Mouse (Mus musculus) MEL (cell line): ENCODE measurements at regions not wholly inside any gene's neighbourhood (a gene's known extent, or its start where the extent isn't known, plus 50 kb on each side); places are given as distances from the start of the nearest gene placed in this dataset.

Experiments
- DNase-seq: peaks from one replicate; pipeline ENCODE4 v3.0.0; 2011; ENCODE audit warnings: low read depth, low spot score
- H3K27ac ChIP-seq: 2 replicates; pipeline ENCODE4 v1.5.1; 2012; ENCODE audit warnings: low read depth, mild to moderate bottlenecking, control low read depth, low read length, moderate library complexity; ENCODE audit not compliant: control insufficient read depth
- H3K27me3 ChIP-seq, 2 experiments: fragments of 150-350 bp in 1 of 2; sonication (generic) in 1 of 2; 2 replicates each; pipeline ENCODE4 v1.6.1; 2012; ENCODE audit warnings: low read length in 2 of 2, mild to moderate bottlenecking in 2 of 2, improper control_type of control experiment in 1 of 2, moderate library complexity in 1 of 2; ENCODE audit not compliant: insufficient read depth in 2 of 2, control insufficient read depth in 1 of 2
- H3K36me3 ChIP-seq, 2 experiments: 2 replicates each; pipeline ENCODE4 v1.6.1; 2012 to 2014; ENCODE audit warnings: low read length in 2 of 2, improper control_type of control experiment in 1 of 2, inconsistent platforms in 1 of 2, mild to moderate bottlenecking in 1 of 2; ENCODE audit not compliant: insufficient read depth in 2 of 2, control insufficient read depth in 1 of 2
- H3K4me1 ChIP-seq, 2 experiments: fragments of 150-350 bp in 1 of 2; sonication (generic) in 1 of 2; 2 replicates each; pipeline ENCODE4 v1.6.1; 2012; ENCODE audit warnings: low read length in 2 of 2, improper control_type of control experiment in 1 of 2, mild to moderate bottlenecking in 1 of 2; ENCODE audit not compliant: insufficient read depth in 2 of 2, control insufficient read depth in 1 of 2
- H3K4me3 ChIP-seq, 2 experiments: fragments of 150-350 bp in 1 of 2; sonication (generic) in 1 of 2; 2 replicates each; pipeline ENCODE4 v1.5.1; 2012; ENCODE audit warnings: low read depth in 2 of 2, low read length in 2 of 2, mild to moderate bottlenecking in 2 of 2, moderate library complexity in 2 of 2, control low read depth in 1 of 2, improper control_type of control experiment in 1 of 2; ENCODE audit not compliant: control insufficient read depth in 1 of 2, insufficient read depth in 1 of 2
- H3K79me2 ChIP-seq: 2 replicates; pipeline ENCODE4 v1.6.1; 2012; ENCODE audit warnings: mild to moderate bottlenecking, low read length, moderate library complexity; ENCODE audit not compliant: control insufficient read depth, poor library complexity, insufficient read depth
- H3K9ac ChIP-seq: 2 replicates; pipeline ENCODE4 v1.6.1; 2012; ENCODE audit warnings: low read depth, mild to moderate bottlenecking, control low read depth, low read length, moderate library complexity; ENCODE audit not compliant: control insufficient read depth, poor library complexity, severe bottlenecking
- H3K9me3 ChIP-seq: fragments of 150-350 bp; sonication (generic); replicated peaks from 2 replicates; pipeline ENCODE4 v1.6.1; 2012; ENCODE audit warnings: mild to moderate bottlenecking, low read length, improper control_type of control experiment, moderate library complexity; ENCODE audit not compliant: insufficient read depth
- BHLHE40 ChIP-seq: IDR thresholded peaks from 2 replicates; pipeline ENCODE4 v1.6.1; 2012; ENCODE audit warnings: low read depth, mild to moderate bottlenecking, inconsistent platforms, low read length, improper control_type of control experiment, borderline replicate concordance
- CHD1 ChIP-seq: IDR thresholded peaks from 2 replicates; pipeline ENCODE4 v1.6.1; 2012; ENCODE audit warnings: low read depth, mild to moderate bottlenecking, inconsistent platforms, low read length, improper control_type of control experiment
- CHD2 ChIP-seq: IDR thresholded peaks from 2 replicates; pipeline ENCODE4 v1.6.1; 2011; ENCODE audit warnings: low read length, improper control_type of control experiment
- CTCF ChIP-seq, 3 experiments: IDR thresholded peaks in 2 of 3; conservative IDR thresholded peaks in 1 of 3; 2 replicates each; pipeline ENCODE4 v1.5.1; 2011 to 2012; ENCODE audit warnings: low read length in 3 of 3, low read depth in 2 of 3, mild to moderate bottlenecking in 2 of 3, improper control_type of control experiment in 1 of 3, inconsistent platforms in 1 of 3, mixed read lengths in 1 of 3, moderate library complexity in 1 of 3; ENCODE audit not compliant: control insufficient read depth in 1 of 3, insufficient read depth in 1 of 3, poor library complexity in 1 of 3, severe bottlenecking in 1 of 3
- EP300 ChIP-seq, 2 experiments: IDR thresholded peaks; 2 replicates each; pipeline ENCODE4 v1.6.1; 2011; ENCODE audit warnings: improper control_type of control experiment in 2 of 2, low read length in 2 of 2, low read depth in 1 of 2, mild to moderate bottlenecking in 1 of 2
- HCFC1 ChIP-seq: IDR thresholded peaks from 2 replicates; pipeline ENCODE4 v1.6.1; 2012; ENCODE audit warnings: low read depth, mild to moderate bottlenecking, inconsistent platforms, low read length, improper control_type of control experiment, moderate library complexity
- MAFK ChIP-seq: IDR thresholded peaks from 2 replicates; pipeline ENCODE4 v1.6.1; 2011; ENCODE audit warnings: low read depth, mild to moderate bottlenecking, low read length, improper control_type of control experiment, borderline replicate concordance
- MAX ChIP-seq: IDR thresholded peaks from 2 replicates; pipeline ENCODE4 v1.6.1; 2011; ENCODE audit warnings: low read length, improper control_type of control experiment
- MAZ ChIP-seq: IDR thresholded peaks from 2 replicates; pipeline ENCODE4 v1.6.1; 2012; ENCODE audit warnings: low read depth, mild to moderate bottlenecking, inconsistent platforms, low read length, improper control_type of control experiment
- MEF2A ChIP-seq: IDR thresholded peaks from 2 replicates; pipeline ENCODE4 v1.6.1; 2014; ENCODE audit warnings: low read depth, mild to moderate bottlenecking, inconsistent platforms, low read length, improper control_type of control experiment; ENCODE audit not compliant: poor library complexity, insufficient replicate concordance, severe bottlenecking; ENCODE audit errors: extremely low read depth
- MYB ChIP-seq: IDR thresholded peaks from 2 replicates; pipeline ENCODE4 v1.6.1; 2011; ENCODE audit warnings: mild to moderate bottlenecking, low read depth, low read length, improper control_type of control experiment
- MYC ChIP-seq: IDR thresholded peaks from 2 replicates; pipeline ENCODE4 v1.6.1; 2011; ENCODE audit warnings: low read depth, mild to moderate bottlenecking, low read length, improper control_type of control experiment, moderate library complexity
- NELFE ChIP-seq: IDR thresholded peaks from 2 replicates; pipeline ENCODE4 v1.6.1; 2011; ENCODE audit warnings: low read depth, low read length, improper control_type of control experiment
- POLR2A ChIP-seq, 2 experiments: IDR thresholded peaks; 2 replicates each; pipeline ENCODE4 v1.6.1; 2011 to 2012; ENCODE audit warnings: low read length in 2 of 2, mild to moderate bottlenecking in 2 of 2, control low read depth in 1 of 2, improper control_type of control experiment in 1 of 2, low read depth in 1 of 2, moderate library complexity in 1 of 2; ENCODE audit not compliant: control insufficient read depth in 1 of 2, insufficient read depth in 1 of 2, poor library complexity in 1 of 2
- POLR2AphosphoS2 ChIP-seq: IDR thresholded peaks from 2 replicates; pipeline ENCODE4 v1.6.1; 2011; ENCODE audit warnings: low read length, improper control_type of control experiment
- SMC3 ChIP-seq: IDR thresholded peaks from 2 replicates; pipeline ENCODE4 v1.6.1; 2011; ENCODE audit warnings: low read depth, low read length, improper control_type of control experiment
- TCF12 ChIP-seq: IDR thresholded peaks from 2 replicates; pipeline ENCODE4 v1.6.1; 2014; ENCODE audit warnings: low read depth, mild to moderate bottlenecking, inconsistent platforms, low read length, improper control_type of control experiment, moderate library complexity
- USF1 ChIP-seq: IDR thresholded peaks from 2 replicates; pipeline ENCODE4 v1.6.1; 2014; ENCODE audit warnings: low read depth, mild to moderate bottlenecking, inconsistent platforms, low read length, improper control_type of control experiment, moderate library complexity
- ZC3H11A ChIP-seq: IDR thresholded peaks from 2 replicates; pipeline ENCODE4 v1.6.1; 2012; ENCODE audit warnings: low read depth, mild to moderate bottlenecking, inconsistent platforms, low read length, improper control_type of control experiment
- ZMIZ1 ChIP-seq: IDR thresholded peaks from 2 replicates; pipeline ENCODE4 v1.6.1; 2012; ENCODE audit warnings: low read depth, mild to moderate bottlenecking, inconsistent platforms, low read length, improper control_type of control experiment, moderate library complexity
- ZNF384 ChIP-seq: IDR thresholded peaks from 2 replicates; pipeline ENCODE4 v1.6.1; 2012; ENCODE audit warnings: low read depth, mild to moderate bottlenecking, inconsistent platforms, low read length, improper control_type of control experiment

DNA sequence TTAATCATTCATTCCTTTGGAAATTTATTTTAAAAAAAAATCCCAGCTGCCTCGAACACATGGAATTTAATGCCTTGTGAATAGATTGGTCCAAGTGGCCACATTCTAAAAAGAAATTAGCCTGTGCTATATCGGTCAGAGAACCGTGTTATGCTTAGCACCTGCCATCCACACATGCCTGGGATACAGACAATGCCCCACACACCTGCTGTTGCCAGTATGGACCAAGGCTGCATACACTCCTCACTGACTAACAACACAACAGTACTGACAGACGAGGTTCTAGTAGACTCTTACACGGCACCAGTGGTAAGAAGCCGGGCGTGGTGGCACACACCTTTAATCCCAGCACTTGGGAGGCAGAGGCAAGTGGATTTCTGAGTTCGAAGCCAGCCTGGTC is 276.4 kb upstream of the Jmjd1c start:
- Histone ChIP-seq H3K27ac (no peak overlapping the region), H3K4me1 (no peaks in the 10 kb centered on the region), H3K4me3 (no peak overlapping the region), H3K27me3 (no peaks in the 10 kb centered on the region), H3K79me2 (no peaks in the 10 kb centered on the region), H3K36me3 (no peaks in the 10 kb centered on the region), H3K9ac (no peak overlapping the region), H3K9me3 (no peaks in the 10 kb centered on the region)
- no peak for DNase-seq
- TF ChIP-seq TCF12 (no peak), USF1 (no peak), MYB (no peak), CHD2 (no peak), POLR2AphosphoS2 (no peak), MYC (no peak), POLR2A (IDR thresholded peaks at IDR 0.05; ENCODE audit: control insufficient read depth in 1 of 2, insufficient read depth in 1 of 2, low read depth in 1 of 2, low read length in 2 of 2, poor library complexity in 1 of 2) (no peak), ZNF384 (no peak), CTCF (IDR thresholded peaks at IDR 0.05 in 2 of 3, conservative IDR thresholded peaks at IDR 0.05 in 1 of 3; ENCODE audit: control insufficient read depth in 1 of 3, insufficient read depth in 1 of 3, low read depth in 2 of 3, low read length in 3 of 3, poor library complexity in 1 of 3, severe bottlenecking in 1 of 3) (no peak), MAFK (no peak), MEF2A (no peak), HCFC1 (no peak), CHD1 (no peak), MAZ (no peak), BHLHE40 (no peak), ZMIZ1 (no peak), NELFE (no peak), SMC3 (no peak), ZC3H11A (no peak), MAX (no peak)

DNA sequence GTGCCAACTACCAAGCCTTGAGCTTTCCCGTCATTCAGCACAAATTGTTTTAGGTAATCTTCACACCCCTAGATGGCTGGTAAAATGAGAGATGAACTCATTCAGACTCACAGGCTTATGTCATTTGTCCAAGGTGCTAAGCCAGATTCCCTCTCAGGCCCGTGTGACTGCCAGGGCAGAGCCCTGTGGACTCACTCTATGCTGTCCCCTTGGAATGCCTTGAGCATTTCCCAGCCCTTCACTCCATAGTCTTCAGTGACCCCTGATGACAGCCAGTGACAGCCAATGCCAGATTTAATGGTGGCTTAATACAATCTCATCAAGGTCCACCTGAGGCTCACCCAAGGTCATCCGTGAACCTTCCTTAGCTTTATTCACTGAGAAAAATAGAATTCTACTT is 270.2 kb upstream of the Jmjd1c start:
- TF ChIP-seq USF1 (no peak), EP300 (IDR thresholded peaks at IDR 0.05; ENCODE audit: low read depth in 1 of 2, low read length in 2 of 2) (no peak)
- H3K36me3 ChIP-seq = no peaks in the 10 kb centered on the region
- H3K4me1 ChIP-seq = no peaks in the 10 kb centered on the region
- H3K79me2 ChIP-seq = no peaks in the 10 kb centered on the region
- DNase-seq = no peak
- no peaks in the 10 kb centered on the region for H3K9me3 ChIP-seq
- H3K27ac ChIP-seq = no peak overlapping the region
- H3K9ac ChIP-seq = no peak overlapping the region
- no peaks in the 10 kb centered on the region for H3K27me3 ChIP-seq
- H3K4me3 ChIP-seq = no peak overlapping the region
